Mouse (Mus musculus): ENCODE measurements around the gene Slc9c1.

Slc9c1 gene

GRCm38 (mm10) chr16:45624791-45625190 is 89.7 kb downstream of the Slc9c1 start:
- in situ Hi-C loops (cut with MboI; ENCODE audit: low sequenced_read_pairs): loop anchor here (10.0 to 25.0 kb wide), 2 partner anchors 430 to 887 kb away; partner anchors contain the start of gene Gtpbp8

- in situ Hi-C loops (cut with MboI; ENCODE audit: low sequenced_read_pairs): loop anchor here (10.0 to 25.0 kb wide), 2 partner anchors 431 to 888 kb away; partner anchors contain the start of gene Gtpbp8
Measured at GRCm38 (mm10) chr16:45625342-45625741, 90.2 kb downstream of the Slc9c1 start.

- in situ Hi-C loops (cut with MboI; ENCODE audit: low sequenced_read_pairs): loop anchor here (10.0 to 25.0 kb wide), 2 partner anchors 435 to 892 kb away; partner anchors contain the start of gene Gtpbp8
Measured at GRCm38 (mm10) chr16:45629497-45630105, 94.5 kb downstream of the Slc9c1 start.

- in situ Hi-C loops (cut with MboI; ENCODE audit: low sequenced_read_pairs): loop anchor here (25.0 kb wide), 1 partner anchor 893 kb away; the partner anchor contains the start of gene Gtpbp8
Measured at GRCm38 (mm10) chr16:45630347-45630960, 95.3 kb downstream of the Slc9c1 start.

GRCm38 (mm10) chr16:45632420-45632819 is 97.3 kb downstream of the Slc9c1 start:
- in situ Hi-C loops (cut with MboI; ENCODE audit: low sequenced_read_pairs): loop anchor here (25.0 kb wide), 1 partner anchor 895 kb away; the partner anchor contains the start of gene Gtpbp8

GRCm38 (mm10) chr16:45635826-45636225 is 100.7 kb downstream of the Slc9c1 start:
- in situ Hi-C loops (cut with MboI; ENCODE audit: low sequenced_read_pairs): loop anchor here (25.0 kb wide), 1 partner anchor 899 kb away; the partner anchor contains the start of gene Gtpbp8

GRCm38 (mm10) chr16:45640070-45640762 is 105.1 kb downstream of the Slc9c1 start:
- in situ Hi-C loops (cut with MboI; ENCODE audit: low sequenced_read_pairs): loop anchor here (25.0 kb wide), 1 partner anchor 903 kb away; the partner anchor contains the start of gene Gtpbp8

GRCm38 (mm10) chr16:45641301-45641700 is 106.2 kb downstream of the Slc9c1 start:
- in situ Hi-C loops (cut with MboI; ENCODE audit: low sequenced_read_pairs): loop anchor here (25.0 kb wide), 1 partner anchor 904 kb away; the partner anchor contains the start of gene Gtpbp8

- in situ Hi-C loops (cut with MboI; ENCODE audit: low sequenced_read_pairs): loop anchor here (25.0 kb wide), 1 partner anchor 907 kb away; the partner anchor contains the start of gene Gtpbp8
Measured at GRCm38 (mm10) chr16:45643944-45644343, 108.8 kb downstream of the Slc9c1 start.

GRCm38 (mm10) chr16:45644380-45644779 is 109.3 kb downstream of the Slc9c1 start:
- in situ Hi-C loops (cut with MboI; ENCODE audit: low sequenced_read_pairs): loop anchor here (25.0 kb wide), 1 partner anchor 907 kb away; the partner anchor contains the start of gene Gtpbp8

- in situ Hi-C loops (cut with MboI; ENCODE audit: low sequenced_read_pairs): no loop called here
Measured at GRCm38 (mm10) chr16:45651497-45651896, 116.4 kb downstream of the Slc9c1 start.

- in situ Hi-C loops (cut with MboI; ENCODE audit: low sequenced_read_pairs): no loop called here
Measured at GRCm38 (mm10) chr16:45653009-45653933, 118.2 kb downstream of the Slc9c1 start.

- in situ Hi-C loops (cut with MboI; ENCODE audit: low sequenced_read_pairs): no loop called here
Measured at GRCm38 (mm10) chr16:45653934-45654332, 118.8 kb downstream of the Slc9c1 start, which contains the start of gene BC016579. TSS of gene BC016579 (minus strand) at chr16:45654068.

- in situ Hi-C loops (cut with MboI; ENCODE audit: low sequenced_read_pairs): no loop called here
Measured at GRCm38 (mm10) chr16:45654465-45654864, 119.4 kb downstream of the Slc9c1 start.

Data from CH12F3 (cell line).